Mouse (Mus musculus) T-helper 1 cell (primary cell): ENCODE measurements around the gene Zan.

Experiments used
- in situ Hi-C: fragments of 300-600 bp; cut with MboI, MseI; formaldehyde crosslinking; loops from one replicate; pipeline ENCODE4 v1.15.1; 2025; ENCODE audit warnings: high pct_unique_total_duplicates

The Zan gene

DNA sequence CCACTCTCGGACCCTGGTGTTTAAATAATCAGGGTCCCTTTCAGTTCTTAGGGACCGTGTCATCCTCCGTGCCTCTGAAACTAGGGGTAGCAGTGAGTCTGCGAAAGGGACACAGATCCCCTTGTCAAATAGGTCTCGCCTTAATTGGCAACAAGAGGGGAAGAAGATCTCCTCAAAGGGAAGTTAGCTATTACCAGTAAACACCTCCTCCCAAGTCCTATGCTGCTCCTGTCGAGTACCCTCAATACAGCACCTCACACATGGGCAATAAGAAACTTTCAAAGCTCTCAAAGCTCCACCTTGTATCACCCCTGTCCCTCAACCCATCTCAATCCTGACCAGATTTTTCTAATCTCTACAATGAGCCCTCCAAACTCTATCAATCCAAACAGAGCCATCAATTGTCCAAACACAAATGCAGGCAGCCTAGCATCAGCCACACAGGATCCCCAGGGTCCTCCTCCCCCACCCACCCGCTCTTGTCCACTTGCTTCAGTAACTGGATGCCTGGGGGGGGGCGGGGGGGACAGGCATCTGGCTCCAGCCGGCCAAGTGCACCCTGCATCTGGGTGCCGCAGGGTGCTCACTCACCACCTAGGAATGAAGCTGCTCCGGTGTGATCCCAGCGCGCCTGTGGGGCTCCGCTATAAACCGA lies 143.9 kb downstream of the Zan start:
- in situ Hi-C loops, result no loop called here

DNA sequence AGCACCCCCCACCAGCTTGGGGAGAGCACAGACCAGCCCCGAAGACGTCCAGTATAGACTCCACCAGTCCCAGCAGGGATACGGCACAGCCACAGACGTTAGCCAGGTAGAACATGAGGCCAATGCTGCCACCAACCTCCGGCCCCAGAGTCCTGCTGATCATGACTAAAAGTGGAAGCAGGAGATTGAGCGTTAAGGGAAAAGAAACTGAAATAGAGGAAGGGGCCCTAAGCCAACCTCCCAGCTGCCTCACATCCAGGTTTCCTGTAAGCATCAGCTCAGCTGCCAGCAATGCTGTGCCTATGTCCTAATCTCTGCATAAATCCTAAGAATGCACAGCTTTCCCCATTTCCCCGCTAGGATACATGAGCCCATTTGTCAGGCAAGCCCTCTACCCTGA lies 146.0 kb downstream of the Zan start:
- in situ Hi-C loops, result no loop called here
